Mouse (Mus musculus) myocyte (in vitro differentiated cells): ENCODE measurements at regions not wholly inside any gene's neighbourhood (a gene's known extent, or its start where the extent isn't known, plus 50 kb on each side); places are given as distances from the start of the nearest gene placed in this dataset.

Experiments
- E2F4 ChIP-seq: IDR thresholded peaks from one replicate; pipeline ENCODE4 v1.6.1; 2011; ENCODE audit warnings: mild to moderate bottlenecking, control low read depth, moderate library complexity; ENCODE audit not compliant: insufficient read depth
- MYOG ChIP-seq, 3 experiments: IDR thresholded peaks; one replicate each; pipeline ENCODE4 v1.6.1; 2011; ENCODE audit warnings: control low read depth in 2 of 3, low read depth in 2 of 3, mild to moderate bottlenecking in 2 of 3; ENCODE audit not compliant: insufficient read length in 2 of 3, control insufficient read depth in 1 of 3, insufficient read depth in 1 of 3
- POLR2A ChIP-seq: IDR thresholded peaks from one replicate; pipeline ENCODE4 v1.6.1; 2011; ENCODE audit warnings: low read depth, mild to moderate bottlenecking, control low read depth, moderate library complexity; ENCODE audit not compliant: insufficient read length
- REST ChIP-seq: IDR thresholded peaks from one replicate; pipeline ENCODE4 v1.6.1; 2011; ENCODE audit warnings: mild to moderate bottlenecking, control low read depth, moderate library complexity; ENCODE audit not compliant: insufficient read depth, insufficient read length
- SRF ChIP-seq: IDR thresholded peaks from one replicate; pipeline ENCODE4 v1.6.1; 2011; ENCODE audit warnings: low read depth; ENCODE audit not compliant: control insufficient read depth, insufficient read length

DNA sequence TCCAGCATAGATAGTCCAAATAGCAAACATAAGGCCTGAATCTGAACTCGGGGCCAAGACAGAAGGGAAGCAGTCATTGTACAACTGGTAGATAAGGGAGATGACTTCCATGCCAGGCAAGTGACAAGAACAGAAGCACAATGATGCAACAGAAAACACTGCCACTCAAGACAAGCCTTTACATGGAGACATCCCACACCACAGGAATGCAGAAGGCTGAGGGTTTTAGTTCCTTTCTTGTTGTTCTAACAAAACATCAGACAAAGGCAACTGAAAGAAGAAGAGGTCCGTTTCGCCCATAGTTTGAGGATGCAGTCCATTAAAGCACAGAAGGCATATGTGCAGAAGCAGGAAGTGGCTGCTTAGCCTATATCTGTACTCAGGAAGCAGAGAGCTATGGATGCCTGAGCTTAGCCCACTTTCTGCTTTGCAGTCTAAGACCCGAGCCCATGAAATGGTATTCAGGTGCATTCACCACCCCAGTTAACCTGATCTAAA lies 360.0 kb upstream of the Pik3r1 start:
- TF ChIP-seq POLR2A (no peak), E2F4 (no peak), SRF (no peak), REST (no peak), MYOG (IDR thresholded peaks at IDR 0.05; ENCODE audit: control insufficient read depth in 1 of 3, insufficient read depth in 1 of 3, insufficient read length in 2 of 3, low read depth in 2 of 3) (no peak)
